Mouse (Mus musculus) bone marrow macrophage, adult 2 months (primary cell): Measurements from ENCODE around the gene Me1.

Experiments
- CTCF ChIP-seq: IDR thresholded peaks from 2 replicates; pipeline ENCODE4 v1.5.1; 2012; ENCODE audit warnings: low read depth, mild to moderate bottlenecking, low read length, moderate library complexity
- POLR2A ChIP-seq: IDR thresholded peaks from 2 replicates; pipeline ENCODE4 v1.6.1; 2012; ENCODE audit warnings: mild to moderate bottlenecking, low read depth, low read length, borderline replicate concordance

DNA sequence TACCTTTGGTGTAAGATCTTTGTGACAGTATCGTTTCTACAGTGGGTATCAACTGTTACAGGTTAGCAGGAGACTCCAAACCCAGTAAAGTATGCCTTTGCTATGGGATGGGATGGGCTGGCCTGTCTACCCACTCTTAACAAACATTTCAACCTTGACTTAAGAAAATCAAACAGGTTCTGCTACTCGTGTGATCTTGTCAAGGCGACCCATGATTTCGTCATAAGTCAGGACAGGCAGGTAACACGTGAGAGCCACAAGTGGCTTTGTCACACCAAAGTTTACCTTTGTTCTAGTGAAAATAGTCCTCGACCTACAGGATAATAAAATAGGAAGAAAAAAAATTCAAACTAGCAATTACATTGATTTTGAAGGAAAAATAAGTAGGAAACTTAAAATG lies 1.8 kb downstream of the Me1 start:
- TF ChIP-seq POLR2A (no peak), CTCF (no peak)
